Mouse (Mus musculus) lung, adult 2 months (tissue): Measurements from ENCODE around the gene Prap1.

ENCODE experiments used
- CTCF ChIP-seq: fragments of 200-500 bp; IDR thresholded peaks from 2 replicates; pipeline ENCODE4 v1.5.1; 2011; ENCODE audit warnings: mild to moderate bottlenecking, low read length, control low read depth; ENCODE audit not compliant: insufficient read depth
- POLR2A ChIP-seq: fragments of 200-500 bp; IDR thresholded peaks from 2 replicates; pipeline ENCODE4 v1.6.1; 2011; ENCODE audit warnings: low read depth, mild to moderate bottlenecking, control low read depth, low read length, borderline replicate concordance; ENCODE audit errors: extremely low read depth

- TF ChIP-seq CTCF: no peak
- TF ChIP-seq POLR2A: no peak
Measured at GRCm38 (mm10) chr7:140090601-140091000, 2.6 kb upstream of the Prap1 start.
